Mouse (Mus musculus) heart, adult 18-20 months (tissue): ENCODE data around the gene Dgki. TPM values are rescaled to one million over a fixed set of nuclear protein-coding genes. Genes with fewer than 3 reads are reported as not detected.

Experiments used
- DNase-seq, 2 experiments: peaks; one replicate each; pipeline ENCODE4 v3.0.0; 2021 to 2022; ENCODE audit warnings: mixed read lengths in 1 of 2
- total RNA-seq, 2 experiments: library from RNA; stranded (reverse); gene quantifications; 2 replicates each; pipeline ENCODE4 v1.2.3; 2021

The Dgki gene
- total RNA-seq, 2 experiments from 2014 or later = 0.17 to 0.64 TPM

DNA sequence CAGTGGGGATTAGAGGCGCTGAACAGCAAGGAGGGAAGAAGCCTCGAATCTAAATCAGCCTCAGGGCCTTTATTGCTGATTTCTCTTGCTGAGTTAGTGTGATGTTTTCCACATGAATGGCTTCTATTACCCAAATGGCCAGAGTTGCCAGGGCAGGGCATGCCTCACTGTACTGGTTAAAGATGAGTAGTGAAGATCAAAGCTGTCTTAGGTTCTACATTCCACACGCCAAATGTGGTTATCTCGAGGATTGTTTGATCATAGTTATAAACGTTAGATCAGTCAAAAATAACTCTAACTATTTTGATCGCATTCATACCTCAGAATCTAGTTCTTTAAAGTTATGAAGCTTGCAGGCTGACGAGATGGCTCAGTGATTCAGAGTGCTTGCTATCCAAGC lies 59.8 kb downstream of the Dgki start:
- no peak for DNase-seq

DNA sequence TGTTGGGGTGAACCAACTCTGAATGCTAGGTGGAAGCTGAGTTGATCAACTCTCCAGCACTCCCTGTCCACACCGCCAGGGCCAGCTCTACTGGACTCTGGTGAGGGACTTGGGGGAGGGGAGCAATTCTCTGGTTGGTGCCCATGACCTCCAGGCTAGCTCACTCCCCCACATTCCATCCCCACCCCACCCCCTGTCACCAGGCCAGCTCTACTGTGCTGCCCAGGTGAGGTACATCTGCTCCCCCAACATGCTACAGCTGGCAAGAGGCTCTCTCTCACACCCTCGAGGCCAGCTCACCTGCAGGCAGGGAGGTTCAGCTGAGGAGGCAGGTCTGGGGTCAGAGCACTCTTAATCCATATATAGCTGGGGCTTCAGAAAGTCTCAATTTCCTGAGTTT lies 63.1 kb downstream of the Dgki start:
- DNase-seq = no peak

DNA sequence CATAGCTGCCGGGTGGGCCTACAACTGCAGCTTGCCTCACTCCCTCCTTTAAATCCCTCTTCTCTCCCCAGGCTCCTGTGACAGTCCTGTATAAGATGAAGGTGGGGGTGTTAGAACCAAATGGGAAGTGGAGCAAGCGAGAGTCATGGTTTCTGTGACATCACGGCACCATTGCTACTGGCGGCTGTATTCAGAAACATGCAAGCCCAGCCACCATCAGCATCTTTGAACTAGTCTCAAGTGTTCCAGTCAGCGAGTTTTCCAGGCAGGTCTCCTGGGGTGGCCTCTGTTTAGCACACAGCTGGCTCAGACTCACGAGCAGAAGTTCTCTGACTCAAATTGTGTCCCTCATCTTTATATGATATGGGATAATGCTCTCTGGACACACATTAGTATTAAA lies 68.8 kb downstream of the Dgki start:
- DNase-seq = no peak

DNA sequence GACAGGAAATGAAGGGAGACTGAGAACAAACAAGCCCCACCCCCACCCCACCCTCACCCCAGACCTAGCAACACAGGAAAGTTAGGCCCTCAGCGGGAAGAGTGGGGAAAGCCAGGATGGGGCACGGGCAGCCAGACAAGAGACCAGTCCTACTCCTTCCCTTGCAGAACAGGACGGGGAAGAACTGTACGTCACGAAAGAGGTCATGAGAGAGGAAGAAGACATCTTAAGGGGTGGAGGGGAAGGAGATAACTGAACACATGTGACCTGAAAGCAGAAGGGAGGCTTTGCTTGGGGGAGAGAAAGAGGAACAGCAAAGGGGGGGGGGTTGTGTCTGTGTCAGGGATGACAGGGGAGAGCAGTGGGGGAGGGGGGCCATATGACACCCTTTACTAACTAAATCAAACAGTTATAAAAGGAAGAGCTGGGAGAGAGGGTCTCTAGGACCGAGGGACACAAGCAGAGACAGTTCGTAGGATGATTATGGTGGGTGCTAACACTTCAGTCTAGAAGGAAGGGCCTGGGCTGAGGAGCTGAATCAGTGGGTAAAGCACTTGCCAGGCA lies 77.0 kb downstream of the Dgki start:
- DNase-seq = peak in 1 of 2 experiments; percentile 20

DNA sequence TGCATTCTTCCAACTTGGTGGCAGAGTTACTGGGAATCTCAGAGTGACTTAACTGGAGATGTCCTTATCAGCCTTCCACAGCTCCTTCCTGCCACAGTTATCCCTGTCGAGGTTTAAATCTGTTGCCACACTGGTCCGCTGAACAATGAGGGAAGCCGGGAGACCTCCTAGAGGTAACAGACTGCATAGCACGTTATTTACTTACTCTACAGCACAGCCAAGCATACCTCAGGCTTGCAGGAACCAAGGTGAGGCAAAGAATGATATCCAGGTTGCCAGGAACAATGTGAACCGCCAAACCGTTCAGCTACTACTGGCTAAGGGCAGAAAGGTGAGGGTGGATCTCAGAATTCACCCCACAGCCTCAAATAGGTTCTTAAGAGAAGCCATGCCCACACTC lies 78.0 kb downstream of the Dgki start:
- no peak for DNase-seq

DNA sequence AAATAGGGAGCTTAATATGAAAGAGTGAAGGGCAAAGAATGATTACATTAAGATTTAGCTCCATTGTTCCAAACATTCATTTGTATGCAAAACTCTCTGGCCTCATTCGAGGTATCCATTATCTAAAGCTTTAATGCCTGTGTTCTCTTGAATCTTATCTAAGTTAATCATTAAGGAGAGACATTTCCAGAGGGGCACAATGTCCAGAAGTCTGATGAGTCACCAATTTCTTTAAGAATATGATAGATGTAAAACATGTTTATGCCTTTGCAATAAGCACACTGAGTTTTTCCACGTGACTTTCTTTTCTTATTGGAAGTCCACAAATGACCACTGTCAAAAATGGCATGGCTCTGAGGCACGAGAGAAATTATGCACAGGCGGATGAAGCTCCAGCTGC lies 80.9 kb downstream of the Dgki start:
- no peak for DNase-seq

DNA sequence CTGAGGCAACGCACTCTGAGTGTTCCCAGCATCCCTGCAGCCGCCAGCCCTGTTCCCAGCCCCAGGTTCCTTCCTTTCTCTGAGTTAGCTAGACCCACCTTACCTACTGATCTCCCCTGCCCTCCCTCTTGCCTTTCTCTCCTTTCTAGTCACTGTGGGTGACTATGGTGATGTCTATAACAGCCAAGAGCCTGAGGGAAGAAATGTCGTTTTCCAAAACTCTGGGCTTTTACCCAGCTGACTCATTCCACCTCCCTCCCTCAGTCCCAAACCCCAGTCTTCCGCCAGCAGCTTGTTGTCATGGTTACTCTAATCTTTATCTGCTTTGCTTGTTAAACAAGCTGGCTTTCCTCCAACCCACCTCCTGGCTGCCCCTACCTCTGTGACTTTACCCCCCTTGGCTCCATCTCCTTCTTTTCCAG lies 83.6 kb downstream of the Dgki start:
- peak; percentile 36 to 40 for DNase-seq

DNA sequence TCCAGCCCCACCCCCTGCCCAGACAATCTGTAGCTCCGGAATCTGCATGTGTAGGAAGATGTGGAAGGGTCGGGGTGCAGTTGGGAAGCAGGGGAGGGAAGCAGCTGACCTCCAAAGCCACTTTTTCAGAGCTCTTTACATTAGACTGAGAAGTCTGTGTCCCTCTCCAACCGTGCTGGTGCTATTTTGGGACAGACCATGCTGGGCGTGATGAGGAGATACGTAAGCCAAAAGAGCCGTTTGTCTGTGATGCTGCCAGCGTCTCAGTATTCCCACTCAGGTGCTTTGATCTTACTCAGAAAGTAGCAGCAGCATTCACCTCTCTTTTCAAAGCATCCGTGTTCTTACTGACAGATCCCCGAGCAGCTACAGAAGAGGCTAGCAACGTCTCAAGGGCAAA lies 84.3 kb downstream of the Dgki start:
- DNase-seq = no peak

DNA sequence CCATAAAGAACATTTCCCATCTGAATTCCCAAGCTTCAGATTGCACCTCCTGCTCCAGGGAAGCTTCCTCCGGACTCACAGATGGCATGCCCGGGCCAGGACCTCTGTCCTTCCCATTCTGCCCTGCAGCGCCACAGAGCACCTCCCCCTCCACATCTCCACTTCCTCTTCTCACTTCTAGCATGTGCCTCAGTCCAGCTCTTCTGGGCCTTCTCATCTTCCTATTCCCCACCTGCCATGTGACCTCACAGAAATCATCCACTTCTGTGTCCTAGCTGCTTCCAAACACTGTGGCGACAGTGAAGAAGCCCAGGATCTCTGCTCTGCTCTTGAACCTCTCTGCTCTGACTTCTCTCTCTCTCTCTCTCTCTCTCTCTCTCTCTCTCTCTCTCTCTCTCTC lies 87.1 kb downstream of the Dgki start:
- peak in 1 of 2 experiments; percentile 56 for DNase-seq

DNA sequence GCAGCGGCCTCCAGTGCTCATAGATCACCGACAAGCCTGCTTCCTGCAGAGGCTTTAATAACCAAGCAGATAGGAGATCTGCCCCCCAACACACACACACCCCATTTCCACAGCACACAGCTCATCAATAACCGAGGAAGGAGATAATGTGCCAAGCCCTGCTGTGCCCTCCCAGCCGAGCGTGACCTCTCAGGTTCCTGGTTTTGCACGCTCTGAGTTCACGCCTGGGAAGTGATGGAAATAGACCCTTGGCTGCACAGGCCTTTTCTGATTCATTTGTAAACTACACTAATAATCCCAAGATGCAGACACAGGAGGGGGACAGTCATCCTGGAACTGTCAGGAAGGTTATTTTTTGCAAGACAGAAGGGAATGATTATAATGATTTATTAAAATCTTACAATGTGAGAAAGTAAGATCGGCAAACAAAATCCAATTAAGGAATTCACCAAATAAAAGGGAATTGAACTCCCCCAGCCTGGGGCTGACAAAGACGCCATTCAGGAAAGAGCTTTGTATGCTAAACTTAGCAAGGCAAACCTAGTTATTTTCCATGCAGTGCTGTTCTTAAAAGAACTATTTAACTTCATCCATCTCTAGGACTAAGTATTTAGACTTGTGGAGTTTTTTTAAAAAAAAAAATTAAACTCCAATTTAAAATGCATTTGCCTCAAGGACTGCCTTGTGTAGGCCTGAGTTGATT lies 88.3 kb downstream of the Dgki start:
- no peak for DNase-seq

DNA sequence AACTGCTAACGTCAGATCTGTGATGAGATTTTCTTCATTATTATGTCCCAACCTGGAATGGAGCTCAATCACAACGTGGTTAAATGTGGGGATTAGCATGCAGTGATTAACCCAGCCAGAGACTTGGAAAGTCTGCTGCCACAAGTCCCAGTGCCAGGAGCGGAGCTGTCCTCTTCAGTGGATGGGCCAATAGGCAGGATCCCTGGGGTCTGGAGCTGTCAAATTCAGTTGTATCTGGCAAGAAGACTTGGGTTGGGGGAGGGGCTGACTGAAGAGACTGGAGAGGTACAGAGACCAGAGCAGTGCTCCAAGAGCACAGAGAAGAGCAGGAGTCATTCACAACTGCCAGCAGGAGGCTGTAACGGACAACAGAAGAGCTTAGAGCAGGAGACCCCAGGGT lies 97.1 kb downstream of the Dgki start:
- no peak for DNase-seq

DNA sequence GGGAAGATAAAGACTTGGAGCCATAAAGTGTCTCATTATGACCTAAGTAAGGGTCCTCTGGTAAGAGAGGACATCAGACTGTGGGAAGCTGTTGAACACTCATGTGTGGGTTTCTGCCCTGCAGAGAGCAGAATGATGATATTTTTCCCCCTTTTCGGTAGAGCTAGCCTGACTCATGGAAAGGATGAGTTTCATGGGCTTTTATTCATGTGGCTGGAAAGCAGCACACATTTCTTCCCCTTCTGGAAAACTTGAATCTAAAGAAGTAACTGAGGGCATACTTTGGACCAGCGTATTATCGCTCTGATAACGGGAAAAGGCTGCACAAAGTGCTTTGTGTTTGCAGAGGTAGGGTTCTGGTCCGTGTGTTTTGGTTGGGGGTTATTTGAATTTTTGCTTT lies 99.1 kb downstream of the Dgki start:
- no peak for DNase-seq

DNA sequence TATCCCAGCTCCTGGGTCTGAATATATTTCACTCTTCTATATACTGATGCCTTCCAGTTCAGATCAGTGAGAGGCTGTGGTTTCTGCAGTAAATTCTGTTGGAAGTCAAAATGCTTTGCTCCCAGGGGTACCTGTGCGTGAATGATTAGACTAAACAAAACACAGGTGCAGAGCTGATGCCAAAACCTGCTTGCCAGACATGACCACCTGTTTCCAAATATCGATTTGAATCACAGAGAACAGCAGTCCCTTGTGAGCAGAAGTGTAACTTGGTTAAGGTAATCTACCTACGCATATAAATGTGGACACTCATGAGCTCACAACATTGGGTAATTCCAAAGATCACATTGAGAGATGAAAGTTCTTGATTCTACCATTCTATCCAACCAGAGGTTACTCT lies 100.5 kb downstream of the Dgki start:
- DNase-seq = no peak

DNA sequence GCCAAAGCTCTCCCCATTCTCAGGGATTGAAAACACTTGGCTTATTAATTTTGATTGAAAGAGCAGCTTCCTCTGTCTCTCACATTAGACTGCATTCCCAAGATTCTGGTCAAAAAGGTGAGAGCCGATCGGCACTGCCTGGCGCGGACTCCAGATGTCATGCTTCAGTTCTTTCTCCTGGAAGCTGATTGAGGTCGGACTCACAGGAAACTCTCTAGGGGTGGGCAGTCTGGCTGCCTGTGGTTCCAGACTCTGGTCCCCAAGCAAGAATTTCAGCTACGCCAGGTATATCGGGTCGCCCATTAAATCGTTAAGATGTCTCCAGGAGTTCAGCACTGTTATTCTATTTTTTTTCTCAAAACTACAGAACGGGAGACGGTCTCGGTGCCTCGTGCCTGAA lies 102.2 kb downstream of the Dgki start:
- no peak for DNase-seq

DNA sequence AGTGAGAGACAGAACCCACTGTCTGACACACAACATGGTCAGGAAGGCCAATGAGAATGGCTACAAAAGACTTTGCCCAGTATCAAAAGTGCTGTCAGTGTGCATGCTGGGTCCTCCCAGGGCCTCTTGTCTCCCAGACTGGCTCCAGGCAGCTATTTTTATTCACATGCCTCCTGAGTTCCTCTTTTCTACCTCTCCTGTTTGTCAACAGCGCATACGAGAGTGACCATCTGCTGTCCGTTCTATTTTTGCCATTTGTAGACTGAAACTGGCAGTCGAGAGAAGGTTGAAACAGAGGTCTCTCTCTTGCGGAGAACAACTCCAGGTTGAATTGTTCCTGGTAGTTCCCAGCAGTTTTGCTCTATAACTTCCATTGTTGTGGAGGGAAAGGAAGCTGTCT lies 103.1 kb downstream of the Dgki start:
- DNase-seq = peak; percentile 24 to 42

DNA sequence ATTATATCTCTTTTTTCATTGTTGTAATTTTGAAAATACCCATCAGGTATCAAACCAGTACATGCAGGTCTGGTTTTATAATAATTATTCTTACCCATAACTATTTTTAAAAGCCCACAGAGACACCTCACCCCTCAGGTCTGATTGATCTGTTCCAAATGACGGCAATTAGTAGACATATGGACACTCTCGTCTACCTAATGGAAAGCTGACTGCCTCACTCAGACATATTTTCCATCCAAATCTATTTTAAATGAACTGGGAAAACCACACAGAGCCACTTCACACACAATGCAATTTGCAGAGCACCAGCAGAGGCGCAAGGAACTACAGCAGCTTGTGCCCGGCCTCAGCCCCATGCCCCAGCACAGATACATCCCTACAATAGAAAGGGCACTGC lies 104.2 kb downstream of the Dgki start:
- no peak for DNase-seq

DNA sequence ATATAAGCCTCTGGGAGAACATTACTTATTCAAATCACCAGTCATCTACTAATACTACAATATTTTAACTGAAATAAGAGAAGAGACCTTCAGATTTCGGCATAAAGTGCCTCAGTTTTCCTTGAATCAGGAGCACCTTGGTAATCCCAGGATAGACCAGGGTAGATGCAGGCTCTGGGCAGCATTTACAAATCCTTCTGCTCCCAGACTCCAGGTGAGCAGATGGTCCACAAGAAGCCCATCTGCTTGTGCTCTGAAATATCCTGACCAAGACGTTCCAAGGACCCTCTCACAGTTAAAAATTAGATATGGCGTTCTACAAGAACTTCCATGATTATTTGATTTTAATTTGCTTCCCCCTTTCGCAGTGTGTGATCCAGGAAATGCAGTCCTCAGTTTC lies 118.0 kb downstream of the Dgki start:
- DNase-seq = no peak

DNA sequence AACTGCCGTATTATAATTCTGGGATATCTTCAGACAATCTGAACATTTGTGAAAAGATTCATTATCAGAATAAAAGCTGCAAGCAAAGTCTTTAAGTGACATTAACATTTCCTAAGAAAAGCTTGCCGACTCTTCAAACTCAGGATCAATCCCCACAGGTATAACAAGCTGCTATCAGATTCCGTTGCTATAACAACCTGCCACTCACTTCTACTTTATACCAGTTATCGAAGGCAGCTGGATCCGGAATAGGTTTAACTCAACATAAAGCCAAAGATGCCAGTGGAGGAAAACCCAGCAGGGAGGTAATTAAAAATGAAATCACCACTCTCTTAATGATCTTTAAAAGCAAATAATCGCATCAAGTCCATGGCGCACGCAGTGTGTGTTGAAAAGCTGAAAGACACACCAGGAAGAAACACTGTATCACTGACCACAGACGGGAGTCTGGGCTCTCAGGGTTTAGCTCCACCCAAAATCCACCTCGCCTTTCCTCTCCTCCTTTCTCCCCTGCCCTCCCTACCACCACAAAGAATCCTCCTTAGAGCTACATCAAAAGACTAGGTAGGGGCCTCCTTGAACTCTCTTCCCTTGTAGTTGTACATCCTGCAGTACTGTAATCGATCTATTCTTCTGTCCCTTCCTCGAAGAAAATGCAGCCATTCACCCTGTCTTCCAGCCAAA lies 128.7 kb downstream of the Dgki start:
- DNase-seq = no peak

DNA sequence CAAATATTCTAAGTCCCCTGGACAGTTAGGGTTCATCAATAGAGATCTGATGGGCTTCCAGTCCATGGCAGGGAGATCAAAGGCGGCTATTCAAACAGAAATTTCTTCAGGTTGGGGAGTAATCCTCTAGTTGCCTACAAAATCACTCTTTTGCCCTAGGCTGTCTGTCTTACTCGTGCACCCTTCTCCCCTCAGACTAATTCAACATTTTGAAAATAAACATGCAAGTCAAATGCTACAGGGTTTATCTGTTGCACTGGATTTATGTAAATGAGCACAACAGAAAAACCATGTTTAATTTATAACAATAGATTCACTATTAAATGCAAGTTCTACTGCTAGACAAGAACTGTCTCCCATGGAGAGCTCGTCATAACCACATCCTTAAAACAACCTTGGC lies 141.1 kb downstream of the Dgki start:
- no peak for DNase-seq

DNA sequence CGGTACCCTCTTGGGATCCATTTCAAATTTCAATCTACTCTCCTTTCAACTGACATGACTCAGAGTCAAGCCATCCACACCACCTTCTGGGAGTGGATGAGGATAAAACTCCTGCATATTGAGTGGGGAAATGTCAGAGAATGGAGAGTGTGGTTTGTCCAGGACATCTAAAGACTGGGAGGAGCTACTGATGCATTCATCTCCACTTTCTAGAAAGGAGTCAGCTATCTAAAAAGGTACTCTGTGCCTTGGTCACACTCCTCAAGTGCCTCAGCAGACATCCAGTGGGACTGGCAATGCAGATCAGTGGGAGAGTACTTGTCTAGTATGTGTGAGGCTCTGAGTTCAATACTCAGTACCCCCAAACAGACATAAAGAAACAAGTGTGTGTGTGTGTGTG lies 145.9 kb downstream of the Dgki start:
- no peak for DNase-seq

DNA sequence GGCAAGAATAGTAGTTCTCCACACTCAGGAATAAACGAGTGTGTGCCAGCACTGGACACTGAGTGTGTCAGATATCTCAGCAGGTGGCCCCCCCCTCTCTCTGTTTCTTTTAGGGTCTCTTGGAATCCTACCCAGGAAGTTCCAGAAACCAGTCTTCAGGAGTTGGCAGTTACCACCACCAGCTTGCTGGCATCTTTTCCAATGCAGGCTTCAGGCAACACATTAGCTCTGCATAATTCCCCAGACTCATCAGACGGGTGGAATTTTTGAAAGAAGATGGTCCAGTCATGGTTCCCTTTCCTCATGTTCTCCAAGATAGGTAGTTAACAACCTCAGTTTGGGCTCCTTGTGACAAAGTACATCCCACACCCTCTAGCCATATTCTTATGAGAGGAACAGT lies 149.5 kb downstream of the Dgki start:
- DNase-seq = no peak

DNA sequence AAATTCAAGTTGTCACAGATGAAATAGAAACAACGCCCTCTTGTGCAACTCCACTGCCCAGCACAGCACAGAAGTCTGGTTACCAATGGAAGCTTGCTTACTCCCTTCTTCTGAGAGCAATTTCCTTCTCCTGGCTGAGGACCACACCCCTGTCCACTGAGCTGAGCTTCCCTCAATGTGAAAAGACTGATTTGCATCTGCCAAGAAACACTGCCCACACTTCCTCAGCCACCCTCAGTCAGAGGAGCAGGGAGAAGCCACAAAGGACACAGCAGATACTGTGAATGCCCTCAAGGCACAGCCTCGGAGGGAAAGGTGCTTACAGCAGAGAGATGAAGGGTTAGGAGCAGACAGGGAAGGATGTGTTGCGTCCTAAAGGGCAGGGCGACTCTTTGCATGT lies 149.9 kb downstream of the Dgki start:
- peak in 1 of 2 experiments; percentile 2 for DNase-seq

DNA sequence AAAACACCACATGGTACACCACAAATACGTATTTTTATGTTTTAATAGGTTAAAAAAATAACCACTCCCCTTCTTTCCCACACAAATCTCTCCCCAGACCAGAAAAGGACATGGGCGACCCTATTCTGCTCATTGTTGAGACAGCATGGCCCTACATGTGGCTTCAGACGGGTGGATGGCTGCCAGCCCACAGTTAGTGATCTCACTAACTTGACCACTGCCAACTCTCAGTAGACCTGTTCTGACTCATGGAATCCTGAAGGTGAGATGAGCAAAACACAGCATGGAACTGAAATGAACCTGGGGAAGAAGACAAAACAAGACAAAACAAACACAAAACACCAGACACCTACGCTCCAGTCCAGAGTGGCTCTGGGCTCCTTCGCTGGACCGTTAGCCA lies 150.8 kb downstream of the Dgki start:
- no peak for DNase-seq

DNA sequence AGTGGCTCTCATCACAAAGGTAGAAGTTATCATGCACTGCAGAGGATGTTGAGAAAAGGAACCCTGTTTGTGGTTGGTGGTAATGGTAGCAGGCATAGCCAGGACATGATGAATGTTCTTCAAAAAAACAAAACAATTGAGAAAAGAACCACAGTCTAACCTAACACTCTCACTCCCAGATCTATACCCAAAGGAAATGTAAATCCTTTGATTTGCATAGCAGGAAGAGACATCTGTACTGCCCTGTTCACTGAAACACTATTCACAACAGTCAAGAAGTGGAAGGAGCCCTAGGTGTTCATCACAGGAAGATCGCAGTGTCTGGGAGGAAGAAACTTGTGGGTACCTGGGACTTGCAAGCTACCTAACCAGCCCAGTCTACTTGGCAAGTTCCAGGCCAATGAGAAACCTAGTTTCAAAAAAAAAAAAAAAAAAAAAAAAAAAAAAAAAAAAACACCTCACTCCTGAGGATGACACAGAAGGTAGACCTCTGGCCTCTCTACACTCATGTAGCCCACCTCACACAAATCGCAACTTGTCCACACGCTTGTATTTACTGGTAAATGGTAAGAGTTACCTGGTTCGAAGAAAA lies 152.5 kb downstream of the Dgki start:
- no peak for DNase-seq
